In genomic region chr2:181410760-181411473, GRCm38 (mm10) we compare ENCODE assay signal across 8 mouse cellular contexts. TPM values are rescaled to one million over a fixed set of nuclear protein-coding genes. Genes with fewer than 3 reads are reported as not detected.
DNase-seq lines count a peak whose midpoint lies in the region; TF ChIP-seq lines count a peak whose summit lies in the region.

No protein-coding gene starts in this region.

- H3K27ac ChIP-seq in liver, adult 2 months (replicated peaks; ENCODE audit: insufficient read depth, low read depth, low read length) = no peak overlapping the region

- H3K27me3 ChIP-seq in liver, adult 2 months (ENCODE audit: control insufficient read depth, insufficient read depth, low read length) = no peaks in the 10 kb centered on the region

- TF ChIP-seq CTCF in liver, adult 2 months (IDR thresholded peaks at IDR 0.05; ENCODE audit: low read depth, low read length) = peak; percentile 87

- no peak overlapping the region for H3K9ac ChIP-seq in liver, adult 2 months (ENCODE audit: low read depth, low read length)

- no peak for TF ChIP-seq POLR2A in liver, adult 2 months (IDR thresholded peaks at IDR 0.05; ENCODE audit: extremely low read depth, insufficient read depth, low read length)

- 52% methylated on average over 4 of the region's 4 CpGs for WGBS in liver, adult 2 months

- H3K36me3 ChIP-seq in liver, adult 2 months (ENCODE audit: control insufficient read depth, insufficient read depth, low read length) = no peaks in the 10 kb centered on the region; the same call in 1 of the 2 replicates

- DNase-seq in urinary bladder, postnatal 14 days (ENCODE audit: low spot score) = peak; percentile 77
- no peak for DNase-seq in urinary bladder, adult 2 months (ENCODE audit: low spot score)
- peak; percentile 80 for DNase-seq in embryo, embryonic 10 days (ENCODE audit: low spot score)
- peak; percentile 72 for DNase-seq in heart, adult 8-10 months (ENCODE audit: low spot score)
- DNase-seq in kidney, adult 8-10 months = peak; percentile 66 to 82
- peak; percentile 52 for DNase-seq in liver, adult 2 months (ENCODE audit: extremely low read depth, low read depth, low spot score)
- peak; percentile 27 to 49 for DNase-seq in monocyte, adult 2 months (ENCODE audit: low read depth in 1 of 2, low spot score in 2 of 2)
- peak; percentile 54 to 70 for DNase-seq in spleen, postnatal 36 days (ENCODE audit: low spot score in 2 of 2)

- peaks cover 8% of the 10 kb centered on the region; the same call in 1 of the 2 replicates for H3K4me1 ChIP-seq in liver, adult 2 months (ENCODE audit: control insufficient read depth, insufficient read depth, low read length)

- 0 out of 2 replicates have a peak, but pooled peaks cover 5% of the 10 kb centered on the region for H3K79me2 ChIP-seq in liver, adult 2 months (ENCODE audit: control insufficient read depth, insufficient read depth, low read length)

- no peak overlapping the region for H3K4me3 ChIP-seq in liver, adult 2 months (ENCODE audit: insufficient read depth, low read depth, low read length)

RNA-seq across cellular contexts. Expression of gene Lime1, which starts 31.0 kb away (rescaled TPM):
- polyA plus RNA-seq in urinary bladder, adult 2 months (2012; rRNA removed) = 26.6 and 36.3 TPM in 2 replicates
- total RNA-seq in heart, adult 8-10 months (2022) = 1 to 10 TPM; 4.6 to 5.1 (median 4.8) TPM
- total RNA-seq in liver, adult 2 months (2014; rRNA removed) = 9.7 and 11.3 TPM in 2 replicates
- 22.2 and 36.9 TPM in 2 replicates for polyA plus RNA-seq in liver, adult 2 months (2012; rRNA removed)

RNA-seq across cellular contexts. Expression of gene Arfrp1, which starts 45.7 kb away (rescaled TPM):
- 67.5 and 73.0 TPM in 2 replicates for polyA plus RNA-seq in urinary bladder, adult 2 months (2012; rRNA removed)
- total RNA-seq in heart, adult 8-10 months (2022) = 10 to 100 TPM; 50.2 to 56.0 (median 53.9) TPM
- 10.1 and 14.2 TPM in 2 replicates for total RNA-seq in liver, adult 2 months (2014; rRNA removed)
- 11.9 and 15.0 TPM in 2 replicates for polyA plus RNA-seq in liver, adult 2 months (2012; rRNA removed)

RNA-seq across cellular contexts. Expression of gene Zgpat, which starts 46.2 kb away (rescaled TPM):
- 36.7 and 41.9 TPM in 2 replicates for polyA plus RNA-seq in urinary bladder, adult 2 months (2012; rRNA removed)
- total RNA-seq in heart, adult 8-10 months (2022) = 10 to 100 TPM; 17.4 to 22.9 (median 18.1) TPM
- 17.9 and 18.9 TPM in 2 replicates for total RNA-seq in liver, adult 2 months (2014; rRNA removed)
- polyA plus RNA-seq in liver, adult 2 months (2012; rRNA removed) = 18.2 and 22.5 TPM in 2 replicates

RNA-seq across cellular contexts. Expression of gene Zbtb46, which starts 48.3 kb away (rescaled TPM):
- polyA plus RNA-seq in urinary bladder, adult 2 months (2012; rRNA removed) = 4.4 and 4.6 TPM in 2 replicates
- 10 to 100 TPM in 2 of 4 experiments, 1 to 10 TPM in 2; 8.9 to 11.5 (median 10.5) TPM for total RNA-seq in heart, adult 8-10 months (2022)
- 5.2 and 5.3 TPM in 2 replicates for total RNA-seq in liver, adult 2 months (2014; rRNA removed)
- 2.4 and 2.8 TPM in 2 replicates for polyA plus RNA-seq in liver, adult 2 months (2012; rRNA removed)
